Mouse (Mus musculus) cerebellum, adult 2 months (tissue): ENCODE data around the gene Lss.

Source experiments
- CTCF ChIP-seq: fragments of 200-500 bp; IDR thresholded peaks from 2 replicates; pipeline ENCODE4 v1.5.1; 2011; ENCODE audit warnings: low read depth, mild to moderate bottlenecking, control low read depth, low read length, moderate library complexity, borderline replicate concordance; ENCODE audit not compliant: insufficient read depth
- POLR2A ChIP-seq: fragments of 200-500 bp; IDR thresholded peaks from 2 replicates; pipeline ENCODE4 v1.6.1; 2011; ENCODE audit warnings: low read length, control low read depth, borderline replicate concordance; ENCODE audit not compliant: insufficient read depth

DNA sequence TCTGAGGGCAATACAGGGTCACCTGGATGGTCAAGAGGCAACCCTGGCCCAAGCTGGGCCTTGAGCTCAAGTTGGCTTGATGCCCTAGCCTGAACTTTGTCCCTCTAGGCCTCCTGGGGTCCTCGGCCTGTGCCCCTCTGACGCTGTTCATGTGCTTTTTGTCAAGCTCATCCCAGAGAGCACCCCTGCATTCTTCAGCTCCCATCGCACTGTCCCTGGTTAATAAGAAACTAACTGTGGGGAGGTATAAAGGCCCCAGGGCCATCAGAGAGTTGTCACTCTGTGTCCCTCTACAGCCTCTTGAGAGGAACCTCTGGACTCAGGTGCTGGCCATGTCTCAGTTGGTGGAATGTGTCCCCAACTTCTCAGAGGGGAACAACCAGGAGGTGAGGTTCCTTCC lies 44.0 kb downstream of the Lss start, which contains the start of gene Ftcd:
- TF ChIP-seq CTCF = no peak
- TF ChIP-seq POLR2A = no peak
